Mouse (Mus musculus) skeletal muscle tissue, postnatal 0 days (tissue): ENCODE results near the gene Scamp2. TPM values are rescaled to one million over a fixed set of nuclear protein-coding genes. Genes with fewer than 3 reads are reported as not detected.

Source experiments
- polyA plus RNA-seq: library from polyadenylated mRNA; unstranded; fragments of >200 nt; fragmentation: Nextera tagmentation; extraction: Ambion mirVana; gene quantifications from 2 replicates; pipeline ENCODE4 v1.2.1, GENCODE M21; 2015

The Scamp2 gene
- 77.4 and 83.4 TPM in 2 replicates for polyA plus RNA-seq

GRCm38 (mm10) chr9:57560861-57561710, at the start of gene Scamp2:
Gene Scamp2 (plus strand): TSS chr9:57560943.

GRCm38 (mm10) chr9:57521056-57521911, 39.5 kb upstream of the Scamp2 start, which contains the start of gene Cox5a:
Gene Cox5a (plus strand): TSS chr9:57521274.

GRCm38 (mm10) chr9:57537044-57537727, 23.6 kb upstream of the Scamp2 start, which contains the start of gene Fam219b:
Gene Fam219b (plus strand): TSS chr9:57537528.

GRCm38 (mm10) chr9:57552139-57552887, 8.4 kb upstream of the Scamp2 start, which contains the start of gene Mpi:
Gene Mpi (minus strand): TSS chr9:57552763.

GRCm38 (mm10) chr9:57589224-57590126, 28.7 kb downstream of the Scamp2 start, which contains the start of gene Ulk3:
Gene Ulk3 (plus strand): TSS chr9:57589452.

GRCm38 (mm10) chr9:57606139-57606851, 45.6 kb downstream of the Scamp2 start, which contains the start of gene Cplx3:
Gene Cplx3 (minus strand): TSS chr9:57606281.

GRCm38 (mm10) chr9:57620674-57621073, 59.9 kb downstream of the Scamp2 start, which contains the start of gene Lman1l:
Gene Lman1l (minus strand): TSS chr9:57620774.

Other genes starting within 250 kb of the Scamp2 start
- gene Ppcdc, start 120.8 kb upstream of the Scamp2 start, polyA plus RNA-seq = 14.5 and 14.9 TPM in 2 replicates
- gene Scamp5, start 92.9 kb upstream of the Scamp2 start, polyA plus RNA-seq = 7.9 and 8.3 TPM in 2 replicates
- 0.18 and 0.19 TPM in 2 replicates for gene Rpp25, start 56.9 kb upstream of the Scamp2 start, polyA plus RNA-seq
- gene Cox5a, start 39.7 kb upstream of the Scamp2 start, polyA plus RNA-seq = 1,582 and 1,881 TPM in 2 replicates
- 10.2 and 12.0 TPM in 2 replicates for gene Fam219b, start 23.4 kb upstream of the Scamp2 start, polyA plus RNA-seq
- gene Mpi, start 8.2 kb upstream of the Scamp2 start, polyA plus RNA-seq = 118 and 126 TPM in 2 replicates
- gene Ulk3, start 28.5 kb downstream of the Scamp2 start, polyA plus RNA-seq = 7.6 and 10.5 TPM in 2 replicates
- 0.09 and 0.10 TPM in 2 replicates for gene Cplx3, start 45.3 kb downstream of the Scamp2 start, polyA plus RNA-seq
- not detected in 2 replicates for gene Lman1l, start 59.8 kb downstream of the Scamp2 start, polyA plus RNA-seq
- gene Csk, start 92.7 kb downstream of the Scamp2 start, polyA plus RNA-seq = 10.5 and 13.5 TPM in 2 replicates
- not detected in 2 replicates for gene Cyp1a2, start 122.8 kb downstream of the Scamp2 start, polyA plus RNA-seq
- gene Cyp1a1, start 127.0 kb downstream of the Scamp2 start, polyA plus RNA-seq = not detected in 2 replicates
- 11.0 and 11.1 TPM in 2 replicates for gene Edc3, start 147.6 kb downstream of the Scamp2 start, polyA plus RNA-seq
- 33.6 and 34.7 TPM in 2 replicates for gene Clk3, start 204.9 kb downstream of the Scamp2 start, polyA plus RNA-seq